Mouse (Mus musculus) limb, embryonic 12.5 days (tissue): ENCODE data around the gene Lrmda. TPM values are rescaled to one million over a fixed set of nuclear protein-coding genes. Genes with fewer than 3 reads are reported as not detected.

Experiments used
- ATAC-seq: fragments of 200-750 bp; cut with Nextera tagmentation; 2 replicates; pipeline ENCODE4 v1.8.0; 2017; ENCODE audit warnings: low read depth, moderate TSS enrichment; ENCODE audit not compliant: insufficient number of reproducible peaks, insufficient read depth, low FRiP score, low TSS enrichment
- H3K27ac ChIP-seq: fragments of 300-500 bp; sonication (generic); 2 replicates; pipeline ENCODE4 v1.5.1; 2016; ENCODE audit warnings: mild to moderate bottlenecking, moderate library complexity
- H3K27me3 ChIP-seq: fragments of 300-500 bp; sonication (generic); 2 replicates; pipeline ENCODE4 v1.6.1; 2016; ENCODE audit warnings: mild to moderate bottlenecking, moderate library complexity
- H3K36me3 ChIP-seq: fragments of 300-500 bp; sonication (generic); 2 replicates; pipeline ENCODE4 v1.6.1; 2016; ENCODE audit warnings: mild to moderate bottlenecking, moderate library complexity
- H3K4me1 ChIP-seq: fragments of 300-500 bp; sonication (generic); replicated peaks from 2 replicates; pipeline ENCODE4 v1.6.1; 2016
- H3K4me2 ChIP-seq: fragments of 300-500 bp; sonication (generic); 2 replicates; pipeline ENCODE4 v1.6.1; 2016; ENCODE audit warnings: mild to moderate bottlenecking, moderate library complexity
- H3K4me3 ChIP-seq: fragments of 300-500 bp; sonication (generic); replicated peaks from 2 replicates; pipeline ENCODE4 v1.5.1; 2016; ENCODE audit warnings: mild to moderate bottlenecking
- H3K9ac ChIP-seq: fragments of 300-500 bp; sonication (generic); replicated peaks from 2 replicates; pipeline ENCODE4 v1.6.1; 2016; ENCODE audit warnings: mild to moderate bottlenecking, moderate library complexity
- H3K9me3 ChIP-seq: fragments of 300-500 bp; sonication (generic); 2 replicates; pipeline ENCODE4 v1.6.1; 2016; ENCODE audit warnings: mild to moderate bottlenecking, moderate library complexity
- WGBS: fragments of 180-500 bp; shearing (Covaris S2); methylation state at CpG from one replicate; pipeline ENCODE4 v1.1.7; 2016; 5-methylcytosine and 5-hydroxymethylcytosine counted together
- polyA plus RNA-seq: library from polyadenylated mRNA; unstranded; fragments of >200 nt; fragmentation: Nextera tagmentation; extraction: Ambion mirVana; gene quantifications from 2 replicates; pipeline ENCODE4 v1.2.1, GENCODE M21; 2016

Gene Lrmda
- polyA plus RNA-seq, 1 experiment from 2014 or later, result 0.41 TPM

- peak overlapping the region; percentile 53 for H3K9ac ChIP-seq
- peaks cover 13% of the 10 kb centered on the region for H3K4me1 ChIP-seq
- peak overlapping the region; percentile 80 for H3K4me2 ChIP-seq
- peaks cover 55% of the 10 kb centered on the region for H3K27me3 ChIP-seq
- ATAC-seq, result no peak
- peak overlapping the region; percentile 41 for H3K4me3 ChIP-seq
- H3K36me3 ChIP-seq, result no peaks in the 10 kb centered on the region
- H3K9me3 ChIP-seq, result no peaks in the 10 kb centered on the region
- no peak overlapping the region for H3K27ac ChIP-seq
- WGBS, result 27% methylated on average over 12 of the region's 12 CpGs
These were observed 685 bp downstream of the Lrmda start for GRCm38 (mm10) chr14:22019949-22020845.

- Histone ChIP-seq H3K9ac (no peak overlapping the region), H3K27me3 (peaks cover 50% of the 10 kb centered on the region), H3K9me3 (no peaks in the 10 kb centered on the region), H3K4me2 (no peak overlapping the region), H3K36me3 (no peaks in the 10 kb centered on the region), H3K4me1 (peaks cover 13% of the 10 kb centered on the region), H3K27ac (no peak overlapping the region), H3K4me3 (no peak overlapping the region)
- WGBS, result 30% methylated on average over 2 of the region's 2 CpGs
- ATAC-seq, result no peak
These were observed 1.4 kb downstream of the Lrmda start for GRCm38 (mm10) chr14:22020885-22021284.

DNA sequence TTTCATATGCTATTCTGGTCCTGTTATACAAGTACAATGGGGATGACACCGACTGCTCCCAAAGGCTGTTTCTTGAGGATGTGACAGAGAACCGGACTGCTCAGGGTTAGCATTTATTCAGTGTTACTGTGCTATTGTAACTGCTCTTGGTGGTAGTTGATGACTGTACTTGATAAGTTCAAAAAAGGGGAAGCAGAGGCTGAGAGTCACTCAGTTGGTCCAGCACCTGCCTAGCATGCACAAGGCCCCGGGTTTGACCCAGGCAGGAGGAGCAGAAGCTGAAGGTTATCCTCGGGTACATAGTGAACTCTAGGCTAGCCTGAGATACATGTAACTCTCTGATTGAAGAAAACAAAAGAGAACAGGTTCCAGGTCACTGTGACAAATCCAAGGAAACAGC lies 4.0 kb downstream of the Lrmda start:
- no peak for ATAC-seq
- H3K4me3 ChIP-seq, result no peak overlapping the region
- WGBS, result 87% methylated on average over 4 of the region's 4 CpGs
- no peaks in the 10 kb centered on the region for H3K36me3 ChIP-seq
- H3K27ac ChIP-seq, result no peak overlapping the region
- H3K4me1 ChIP-seq, result peaks cover 13% of the 10 kb centered on the region
- H3K9me3 ChIP-seq, result no peaks in the 10 kb centered on the region
- H3K27me3 ChIP-seq, result peaks cover 31% of the 10 kb centered on the region
- H3K9ac ChIP-seq, result no peak overlapping the region
- H3K4me2 ChIP-seq, result no peak overlapping the region

DNA sequence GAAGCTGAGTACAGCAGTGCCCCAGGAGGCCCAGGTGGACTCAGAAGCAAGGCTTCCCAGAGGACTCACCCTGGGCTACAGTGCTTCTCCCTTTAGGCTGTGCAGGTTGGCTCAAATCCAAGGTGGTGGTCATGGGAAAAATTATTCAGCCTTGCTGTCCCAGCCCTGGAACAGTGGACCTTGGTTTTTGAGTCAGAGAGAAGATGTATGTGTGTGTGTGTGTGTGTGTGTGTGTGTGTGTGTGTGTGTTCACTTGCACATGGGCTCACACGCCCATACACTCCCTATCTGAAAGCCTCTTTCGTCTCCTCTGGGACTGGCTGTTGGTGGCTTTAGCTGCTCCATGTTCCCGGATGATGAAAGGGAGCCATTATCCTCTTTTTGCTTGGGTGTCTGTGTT lies 16.4 kb downstream of the Lrmda start:
- no peak overlapping the region for H3K4me2 ChIP-seq
- ATAC-seq, result no peak
- WGBS, result 25% methylated on average over 3 of the region's 3 CpGs
- no peak overlapping the region for H3K27ac ChIP-seq
- H3K4me3 ChIP-seq, result no peak overlapping the region
- no peaks in the 10 kb centered on the region for H3K36me3 ChIP-seq
- H3K27me3 ChIP-seq, result peaks cover 59% of the 10 kb centered on the region
- H3K9ac ChIP-seq, result no peak overlapping the region
- H3K9me3 ChIP-seq, result no peaks in the 10 kb centered on the region
- peaks cover 13% of the 10 kb centered on the region for H3K4me1 ChIP-seq

GRCm38 (mm10) chr14:22036338-22036737 lies 16.8 kb downstream of the Lrmda start:
- H3K9ac ChIP-seq, result no peak overlapping the region
- no peaks in the 10 kb centered on the region for H3K9me3 ChIP-seq
- no peak overlapping the region for H3K4me2 ChIP-seq
- ATAC-seq, result no peak
- H3K36me3 ChIP-seq, result no peaks in the 10 kb centered on the region
- 51% methylated on average over 6 of the region's 6 CpGs for WGBS
- H3K27ac ChIP-seq, result no peak overlapping the region
- H3K4me3 ChIP-seq, result no peak overlapping the region
- H3K27me3 ChIP-seq, result peaks cover 64% of the 10 kb centered on the region
- peaks cover 13% of the 10 kb centered on the region for H3K4me1 ChIP-seq

- no peak overlapping the region for H3K4me3 ChIP-seq
- no peaks in the 10 kb centered on the region for H3K36me3 ChIP-seq
- no peak overlapping the region for H3K9ac ChIP-seq
- 77% methylated on average over 12 of the region's 12 CpGs for WGBS
- no peak for ATAC-seq
- no peaks in the 10 kb centered on the region for H3K9me3 ChIP-seq
- H3K4me1 ChIP-seq, result peaks cover 13% of the 10 kb centered on the region
- no peak overlapping the region for H3K27ac ChIP-seq
- no peak overlapping the region for H3K4me2 ChIP-seq
- H3K27me3 ChIP-seq, result peaks cover 70% of the 10 kb centered on the region
These were observed 17.4 kb downstream of the Lrmda start for GRCm38 (mm10) chr14:22036802-22037497.

DNA sequence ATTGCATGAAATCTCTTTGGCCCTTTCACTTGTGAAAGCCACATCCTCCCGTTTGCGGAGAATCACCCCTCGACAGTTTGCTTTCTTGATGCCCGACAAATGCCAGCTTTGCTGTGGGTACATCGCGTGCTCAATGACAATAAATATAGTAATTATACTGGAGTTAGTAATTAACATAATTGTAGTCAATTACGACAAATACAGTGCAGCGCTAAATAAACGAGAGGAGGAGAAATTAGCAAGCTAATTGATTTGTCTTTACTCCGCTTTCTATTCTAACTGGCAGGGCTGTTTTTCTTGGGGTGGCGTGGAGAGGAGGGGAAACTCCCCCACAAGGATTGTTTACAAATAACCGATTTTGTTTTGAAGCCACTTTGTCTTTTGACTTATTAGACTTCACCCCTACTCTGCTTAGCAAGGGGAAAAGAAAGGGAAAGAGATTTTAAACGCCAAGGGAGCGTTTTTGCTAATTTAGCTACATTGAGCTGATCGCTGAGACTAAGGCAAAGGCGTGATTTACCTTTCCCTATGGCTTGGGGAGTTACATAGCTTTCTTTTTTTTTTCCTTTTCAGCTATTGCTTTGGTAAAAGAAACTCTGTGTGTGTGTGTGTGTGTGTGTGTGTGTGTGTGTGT lies 18.1 kb downstream of the Lrmda start:
- WGBS, result 66% methylated on average over 16 of the region's 16 CpGs
- no peak for ATAC-seq
- H3K4me3 ChIP-seq, result no peak overlapping the region

GRCm38 (mm10) chr14:22042146-22042545 lies 22.6 kb downstream of the Lrmda start:
- H3K36me3 ChIP-seq, result no peaks in the 10 kb centered on the region
- no peak overlapping the region for H3K4me3 ChIP-seq
- H3K27ac ChIP-seq, result no peak overlapping the region
- H3K4me2 ChIP-seq, result no peak overlapping the region
- no peak overlapping the region for H3K9ac ChIP-seq
- H3K9me3 ChIP-seq, result no peaks in the 10 kb centered on the region
- peaks cover 7% of the 10 kb centered on the region for H3K4me1 ChIP-seq
- H3K27me3 ChIP-seq, result peaks cover 73% of the 10 kb centered on the region
- no peak for ATAC-seq
- WGBS, result 76% methylated on average over 6 of the region's 6 CpGs

More for the DNA sequence above, 18.1 kb downstream of the Lrmda start:
- H3K4me1 ChIP-seq, result peaks cover 13% of the 10 kb centered on the region
- H3K27ac ChIP-seq, result no peak overlapping the region
- peaks cover 70% of the 10 kb centered on the region for H3K27me3 ChIP-seq
- H3K9me3 ChIP-seq, result no peaks in the 10 kb centered on the region
- no peak overlapping the region for H3K4me2 ChIP-seq
- H3K36me3 ChIP-seq, result no peaks in the 10 kb centered on the region
- H3K9ac ChIP-seq, result no peak overlapping the region

DNA sequence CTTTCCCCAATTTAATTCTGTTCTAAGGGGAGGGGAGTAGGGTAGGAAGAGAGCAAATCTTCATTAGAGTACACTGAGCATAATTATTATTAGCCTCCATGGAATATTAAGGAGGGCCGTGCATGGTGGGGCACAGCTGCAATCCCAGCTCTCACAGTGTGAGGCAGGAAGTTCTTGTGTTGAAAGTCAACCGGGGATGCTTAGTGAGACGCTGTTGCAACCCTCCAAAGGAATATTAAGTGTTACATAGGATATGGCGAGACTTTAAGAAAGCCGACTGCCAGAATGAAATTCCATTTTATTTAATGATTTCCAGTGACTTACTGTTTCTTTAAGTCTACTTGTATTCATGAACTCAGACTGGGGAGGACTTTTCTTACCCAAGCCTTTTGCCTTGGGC lies 23.9 kb downstream of the Lrmda start:
- Histone ChIP-seq H3K9ac (no peak overlapping the region), H3K27ac (no peak overlapping the region), H3K4me1 (peaks cover 20% of the 10 kb centered on the region), H3K27me3 (peaks cover 63% of the 10 kb centered on the region), H3K36me3 (no peaks in the 10 kb centered on the region), H3K4me3 (no peak overlapping the region), H3K9me3 (no peaks in the 10 kb centered on the region), H3K4me2 (no peak overlapping the region)
- ATAC-seq, result no peak
- WGBS, result 57% methylated on average over 5 of the region's 5 CpGs

DNA sequence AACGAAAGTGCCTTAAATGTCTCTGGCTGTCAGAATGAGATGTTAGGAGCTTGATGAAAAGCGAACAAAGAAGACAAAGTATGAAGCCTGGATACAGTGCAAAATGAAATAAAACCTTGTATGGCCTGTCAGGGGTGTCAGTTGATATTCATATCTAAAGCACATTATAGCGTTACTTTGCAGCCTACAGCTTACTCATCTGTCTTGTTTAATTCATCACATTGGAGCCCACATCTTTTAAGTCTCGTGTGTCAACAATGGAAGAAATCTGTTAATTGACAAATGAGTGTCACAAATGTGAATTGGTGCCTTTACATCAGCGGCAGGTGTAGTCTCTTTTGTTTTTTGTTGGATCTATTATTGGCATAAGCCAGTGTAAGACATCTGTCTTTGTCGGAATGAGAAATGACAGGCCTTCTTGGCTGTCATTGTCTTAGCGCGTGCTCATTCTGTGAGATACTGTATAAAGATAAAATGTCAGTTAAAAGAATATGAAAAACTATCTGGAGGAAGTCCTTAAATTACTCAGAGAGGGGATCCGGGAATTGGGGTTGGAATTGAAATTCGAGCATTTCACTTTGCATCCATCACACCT lies 26.8 kb downstream of the Lrmda start:
- H3K27me3 ChIP-seq, result peaks cover 50% of the 10 kb centered on the region
- H3K4me2 ChIP-seq, result no peak overlapping the region
- ATAC-seq, result no peak
- WGBS, result 85% methylated on average over 10 of the region's 10 CpGs
- H3K4me1 ChIP-seq, result peaks cover 27% of the 10 kb centered on the region
- no peak overlapping the region for H3K4me3 ChIP-seq
- H3K27ac ChIP-seq, result no peak overlapping the region
- no peaks in the 10 kb centered on the region for H3K36me3 ChIP-seq
- H3K9me3 ChIP-seq, result no peaks in the 10 kb centered on the region
- H3K9ac ChIP-seq, result no peak overlapping the region
